In the genomic region with DNA sequence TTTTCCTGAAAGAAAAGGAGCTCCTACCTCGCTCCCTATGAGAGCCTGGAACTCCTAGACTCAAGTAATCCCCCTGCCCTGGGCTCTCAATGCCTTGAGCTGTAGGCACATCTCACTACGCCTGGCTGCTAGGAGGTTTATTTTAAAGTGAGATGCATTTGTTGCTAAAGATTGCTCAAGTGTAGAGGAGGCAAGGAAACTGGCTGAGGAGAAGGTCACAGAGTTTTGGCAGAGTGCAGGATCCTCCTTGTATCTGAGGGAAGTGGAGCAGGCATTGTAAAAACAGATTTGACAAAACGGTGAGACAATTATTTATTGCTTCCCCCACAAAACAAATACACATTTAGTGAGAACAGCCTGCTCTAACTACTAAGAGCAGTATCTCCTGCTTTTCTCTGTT, we compare ENCODE assay signal across 13 mouse cellular contexts.
DNase-seq lines count a peak whose midpoint lies in the region.
"Had no signal": no experiment of that assay in that cellular context is flagged by ENCODE, and none has a peak within 500 bp of the region (broad histone marks: within the 10 kb centered on the region; RNA-seq: fewer than 3 reads in every experiment).

No protein-coding gene starts in this region.

- intact Hi-C loops in heart, postnatal 14 days (cut with DNase I): no loop called here

- DNase-seq in kidney, adult 9 months: peak; percentile 18
- no peak for DNase-seq in kidney, adult 11 months
- DNase-seq in NIH3T3 (ENCODE audit: low read depth): peak; percentile 27
- peak; percentile 33 for DNase-seq in adipocyte (ENCODE audit: low spot score)
- peak; percentile 28 for DNase-seq in kidney, postnatal 10 days
- no peak for DNase-seq in heart, postnatal 14 days
- no peak for DNase-seq in frontal cortex, postnatal 36 days (ENCODE audit: low spot score in 2 of 2)
- DNase-seq in ovary, postnatal 10 days (ENCODE audit: low spot score): no peak
- DNase-seq: adrenal gland, postnatal 25 days; cerebellum, adult 9-11 months; forebrain, postnatal 0 days; gastrocnemius, adult 2 months; gastrocnemius, postnatal 25 days had no signal

Comparison
In these comparisons a context has a peak if more than half of its experiments do, and no peak if none do; other contexts are left out.
1. DNase-seq: peak in kidney, adult 9 months (single experiment), NIH3T3 (single experiment), adipocyte (single experiment) and kidney, postnatal 10 days (single experiment); none in kidney, adult 11 months (single experiment), heart, postnatal 14 days (0 of 2), frontal cortex, postnatal 36 days (0 of 2) and ovary, postnatal 10 days (single experiment).